Mouse (Mus musculus): ENCODE measurements around the gene Pmpca. TPM values are rescaled to one million over a fixed set of nuclear protein-coding genes. Genes with fewer than 3 reads are reported as not detected.

The Pmpca gene
- polyA plus RNA-seq, 1 experiment = 709 TPM

GRCm38 (mm10) chr2:26442843-26443242 is 53.7 kb downstream of the Pmpca start:
- no peak for TF ChIP-seq GATA1 (IDR thresholded peaks at IDR 0.05; ENCODE audit: low read length)

GRCm38 (mm10) chr2:26443876-26444275 is 54.7 kb downstream of the Pmpca start:
- TF ChIP-seq GATA1 (IDR thresholded peaks at IDR 0.05; ENCODE audit: low read length) = no peak

GRCm38 (mm10) chr2:26444368-26444767 is 55.2 kb downstream of the Pmpca start:
- TF ChIP-seq GATA1 (IDR thresholded peaks at IDR 0.05; ENCODE audit: low read length) = no peak

GRCm38 (mm10) chr2:26444946-26445665 is 56.0 kb downstream of the Pmpca start, which contains the start of gene Sec16a:
Sec16a (minus strand) TSS chr2:26445216.
- no peak for TF ChIP-seq GATA1 (IDR thresholded peaks at IDR 0.05; ENCODE audit: low read length)

- no peak for TF ChIP-seq GATA1 (IDR thresholded peaks at IDR 0.05; ENCODE audit: low read length)
Measured at GRCm38 (mm10) chr2:26445666-26446445, 56.7 kb downstream of the Pmpca start.

GRCm38 (mm10) chr2:26446671-26447070 is 57.5 kb downstream of the Pmpca start:
- no peak for TF ChIP-seq GATA1 (IDR thresholded peaks at IDR 0.05; ENCODE audit: low read length)

Other genes starting within 250 kb of the Pmpca start
- gene Lhx3, start 181.1 kb upstream of the Pmpca start, polyA plus RNA-seq (2012) = 0.12 TPM in 1 of 2 replicates, not detected in the other
- gene Qsox2, start 151.8 kb upstream of the Pmpca start, polyA plus RNA-seq (2012) = 7.2 and 7.6 TPM in 2 replicates
- not detected in 2 replicates for gene Ccdc187, start 94.8 kb upstream of the Pmpca start, polyA plus RNA-seq (2012)
- not detected in 2 replicates for gene Gpsm1, start 73.8 kb upstream of the Pmpca start, polyA plus RNA-seq (2012)
- gene Dnlz, start 37.2 kb upstream of the Pmpca start, polyA plus RNA-seq (2012) = 17.8 and 21.3 TPM in 2 replicates
- 0.41 and 0.55 TPM in 2 replicates for gene Card9, start 28.4 kb upstream of the Pmpca start, polyA plus RNA-seq (2012)
- gene Snapc4, start 8.7 kb upstream of the Pmpca start, polyA plus RNA-seq (2012) = 61.5 and 68.5 TPM in 2 replicates
- gene Entr1, start within 50 bp of the Pmpca start, polyA plus RNA-seq (2012) = 64.5 and 97.9 TPM in 2 replicates
- gene Inpp5e, start 19.9 kb downstream of the Pmpca start, polyA plus RNA-seq (2012) = 15.0 and 16.1 TPM in 2 replicates
- gene Sec16a, start 55.9 kb downstream of the Pmpca start, polyA plus RNA-seq (2012) = 28.0 and 33.0 TPM in 2 replicates
- gene Notch1, start 127.3 kb downstream of the Pmpca start, polyA plus RNA-seq (2012) = 0.01 TPM in 2 replicates
- 147 and 170 TPM in 2 replicates for gene Egfl7, start 190.7 kb downstream of the Pmpca start, polyA plus RNA-seq (2012)
- not detected in 2 replicates for gene Gm20532, start 197.3 kb downstream of the Pmpca start, polyA plus RNA-seq (2012)
- 2.3 and 2.5 TPM in 2 replicates for gene Agpat2, start 215.1 kb downstream of the Pmpca start, polyA plus RNA-seq (2012)
- not detected in 2 replicates for gene Fam69b, start 239.1 kb downstream of the Pmpca start, polyA plus RNA-seq (2012)